Mouse (Mus musculus) intestine, embryonic 16.5 days (tissue): ENCODE results near the gene Nme9. TPM values are rescaled to one million over a fixed set of nuclear protein-coding genes. Genes with fewer than 3 reads are reported as not detected.

Experiments used
- ATAC-seq: fragments of 200-750 bp; cut with Nextera tagmentation; 2 replicates; pipeline ENCODE4 v1.8.0; 2017; ENCODE audit warnings: moderate TSS enrichment, moderate library complexity
- H3K27ac ChIP-seq: fragments of 300-500 bp; sonication (generic); 2 replicates; pipeline ENCODE4 v1.5.1; 2014; ENCODE audit warnings: mild to moderate bottlenecking, low read length
- H3K27me3 ChIP-seq: fragments of 300-500 bp; sonication (generic); replicated peaks from 2 replicates; pipeline ENCODE4 v1.6.1; 2014; ENCODE audit warnings: low read length, control low read depth, mixed read lengths; ENCODE audit not compliant: control insufficient read depth, insufficient read depth
- H3K36me3 ChIP-seq: fragments of 300-500 bp; sonication (generic); 2 replicates; pipeline ENCODE4 v1.6.1; 2014; ENCODE audit warnings: low read length, control low read depth; ENCODE audit not compliant: control insufficient read depth, insufficient read depth
- H3K4me1 ChIP-seq: fragments of 300-500 bp; sonication (generic); 2 replicates; pipeline ENCODE4 v1.6.1; 2014; ENCODE audit warnings: low read length, control low read depth, mixed read lengths; ENCODE audit not compliant: control insufficient read depth, insufficient read depth
- H3K4me2 ChIP-seq: fragments of 300-500 bp; sonication (generic); 2 replicates; pipeline ENCODE4 v1.6.1; 2014; ENCODE audit warnings: low read depth, low read length, control low read depth
- H3K4me3 ChIP-seq: fragments of 300-500 bp; sonication (generic); 2 replicates; pipeline ENCODE4 v1.5.1; 2014; ENCODE audit warnings: mild to moderate bottlenecking, low read length
- H3K9ac ChIP-seq: fragments of 300-500 bp; sonication (generic); 2 replicates; pipeline ENCODE4 v1.6.1; 2014; ENCODE audit warnings: low read depth, low read length
- H3K9me3 ChIP-seq: fragments of 300-500 bp; sonication (generic); 2 replicates; pipeline ENCODE4 v1.6.1; 2016; ENCODE audit warnings: low read length, control low read depth; ENCODE audit not compliant: control insufficient read depth
- WGBS: fragments of 180-500 bp; shearing (Covaris S2); extraction: QIAGEN DNeasy Blood & Tissue Kit; methylation state at CpG from one replicate; pipeline ENCODE4 v1.1.7; 2014; 5-methylcytosine and 5-hydroxymethylcytosine counted together
- polyA plus RNA-seq: library from polyadenylated mRNA; unstranded; fragments of >200 nt; fragmentation: Nextera tagmentation; extraction: Ambion mirVana; gene quantifications from 2 replicates; pipeline ENCODE4 v1.2.1, GENCODE M21; 2015

Nme9 gene
- polyA plus RNA-seq, 1 experiment from 2014 or later: 0.73 TPM

DNA sequence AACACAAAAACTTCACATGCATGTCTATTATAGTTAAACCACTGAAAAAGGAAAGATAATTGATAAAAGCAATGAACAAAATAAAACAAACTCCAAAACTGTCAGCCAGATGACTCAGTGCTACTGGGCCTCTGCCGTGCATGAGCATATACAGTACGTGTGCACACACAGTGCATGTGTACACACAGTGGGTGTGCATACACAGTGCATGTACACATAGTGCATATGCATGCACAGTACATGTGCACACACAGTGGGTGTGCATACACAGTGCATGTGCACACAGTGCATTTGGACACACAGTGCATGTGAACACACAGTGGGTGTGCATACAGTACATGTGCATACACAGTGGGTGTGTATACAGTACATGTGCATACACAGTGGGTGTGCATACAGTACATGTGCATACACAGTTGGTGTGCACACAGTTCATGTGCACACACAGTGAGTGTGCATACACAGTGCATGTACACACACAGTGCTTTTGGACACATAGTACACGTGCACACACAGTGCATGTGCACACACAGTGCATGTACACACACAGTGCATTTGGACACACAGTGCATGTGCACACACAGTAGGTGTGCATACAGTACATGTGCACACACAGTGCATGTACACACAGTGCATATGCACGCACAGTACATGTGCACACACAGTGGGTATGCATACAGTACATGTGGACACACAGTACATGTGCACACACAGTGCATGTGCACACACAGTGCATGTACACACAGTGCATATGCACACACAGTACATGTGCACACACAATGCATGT, 9.4 kb upstream of the Nme9 start:
- H3K4me1 ChIP-seq: peaks cover 6% of the 10 kb centered on the region; the same call in 1 of the 2 replicates
- H3K4me2 ChIP-seq: no peak overlapping the region
- no peaks in the 10 kb centered on the region for H3K36me3 ChIP-seq
- H3K9me3 ChIP-seq: no peaks in the 10 kb centered on the region
- H3K27me3 ChIP-seq: 0 out of 2 replicates have a peak, but pooled peaks cover 3% of the 10 kb centered on the region
- H3K27ac ChIP-seq: no peak overlapping the region
- 89% methylated on average over 4 of the region's 4 CpGs for WGBS
- ATAC-seq: no peak
- H3K4me3 ChIP-seq: no peak overlapping the region
- H3K9ac ChIP-seq: no peak overlapping the region

DNA sequence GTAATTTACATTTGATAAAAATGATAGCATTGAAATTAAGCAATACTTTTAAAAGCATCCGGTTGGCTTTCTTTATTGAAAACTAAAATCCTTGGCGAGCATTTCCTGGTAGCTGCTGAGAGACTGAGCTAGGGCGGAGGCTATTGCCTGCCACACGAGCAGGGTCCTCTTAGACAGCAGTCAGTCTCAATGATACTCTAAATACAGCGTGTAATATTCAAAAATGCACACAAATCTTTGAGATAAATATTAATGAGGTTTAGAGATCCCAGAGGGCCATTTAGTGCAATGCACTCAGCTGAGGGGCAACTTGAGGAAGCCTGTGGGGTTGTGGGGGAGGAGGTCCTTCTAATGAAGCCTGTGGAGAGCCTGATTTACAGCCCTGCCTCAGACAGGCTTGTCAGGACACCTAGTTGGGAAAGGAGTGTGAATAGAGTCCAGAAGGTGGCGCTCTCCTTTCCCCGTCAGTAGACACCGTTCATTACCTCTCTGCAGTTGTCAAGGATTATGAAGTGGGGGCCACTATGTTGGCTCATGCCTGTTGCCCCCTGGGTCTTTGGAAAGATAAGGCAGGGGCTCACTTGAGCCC, 6.6 kb upstream of the Nme9 start:
- H3K27ac ChIP-seq: no peak overlapping the region
- WGBS: 34% methylated on average over 8 of the region's 8 CpGs
- no peak for ATAC-seq
- H3K4me1 ChIP-seq: no peaks in the 10 kb centered on the region
- no peaks in the 10 kb centered on the region for H3K27me3 ChIP-seq
- no peak overlapping the region for H3K9ac ChIP-seq
- no peak overlapping the region for H3K4me3 ChIP-seq
- H3K36me3 ChIP-seq: no peaks in the 10 kb centered on the region
- no peaks in the 10 kb centered on the region for H3K9me3 ChIP-seq
- H3K4me2 ChIP-seq: no peak overlapping the region

DNA sequence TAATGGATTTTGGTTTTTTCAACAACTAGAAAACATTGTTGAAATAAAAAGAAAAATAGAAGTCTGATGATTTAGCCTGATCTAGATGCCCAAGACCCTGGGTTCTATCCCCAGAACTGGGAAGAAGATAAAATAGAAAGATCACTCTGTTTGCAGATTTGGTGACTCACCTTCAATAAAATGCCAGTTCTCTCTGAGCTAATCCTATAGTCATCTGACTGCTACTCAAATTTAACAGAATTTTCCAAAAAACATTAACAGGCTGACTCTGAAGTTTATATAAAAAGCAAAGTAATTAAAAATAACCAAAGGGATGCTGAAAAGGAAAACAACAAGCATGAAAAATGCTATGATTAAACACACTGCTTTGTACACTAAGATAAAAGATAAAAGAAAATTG, 5.0 kb upstream of the Nme9 start:
- Histone ChIP-seq H3K27ac (no peak overlapping the region), H3K27me3 (peaks cover 4% of the 10 kb centered on the region; the same call in 1 of the 2 replicates), H3K4me3 (no peak overlapping the region), H3K9ac (no peak overlapping the region), H3K4me2 (no peak overlapping the region), H3K9me3 (no peaks in the 10 kb centered on the region), H3K4me1 (peaks cover 2% of the 10 kb centered on the region; the same call in 1 of the 2 replicates), H3K36me3 (no peaks in the 10 kb centered on the region)
- no peak for ATAC-seq

DNA sequence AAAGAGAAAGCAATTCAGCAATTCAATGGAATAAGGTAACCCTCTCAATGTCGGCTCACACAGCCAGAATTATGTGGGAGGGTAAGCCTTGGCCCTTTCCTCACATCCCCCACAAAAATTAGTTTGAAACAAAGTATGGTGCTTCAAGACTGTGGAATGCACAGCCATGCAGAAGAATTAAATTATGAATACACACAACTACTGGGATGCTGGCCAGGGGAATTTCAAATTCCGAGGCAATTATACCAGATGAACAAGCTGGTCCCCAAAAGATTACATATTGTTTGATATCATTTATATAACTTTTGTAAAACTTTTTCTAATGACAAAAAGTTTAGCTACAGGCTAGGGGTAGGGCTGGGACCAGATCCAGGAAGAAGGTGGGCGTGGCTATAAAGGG, 4.0 kb upstream of the Nme9 start:
- Histone ChIP-seq H3K27me3 (peaks cover 9% of the 10 kb centered on the region; the same call in 1 of the 2 replicates), H3K9me3 (no peaks in the 10 kb centered on the region), H3K4me3 (no peak overlapping the region), H3K4me2 (no peak overlapping the region), H3K4me1 (peaks cover 3% of the 10 kb centered on the region; the same call in 1 of the 2 replicates), H3K36me3 (no peaks in the 10 kb centered on the region), H3K9ac (no peak overlapping the region), H3K27ac (no peak overlapping the region)
- no peak for ATAC-seq
- 59% methylated on average over 3 of the region's 3 CpGs for WGBS

DNA sequence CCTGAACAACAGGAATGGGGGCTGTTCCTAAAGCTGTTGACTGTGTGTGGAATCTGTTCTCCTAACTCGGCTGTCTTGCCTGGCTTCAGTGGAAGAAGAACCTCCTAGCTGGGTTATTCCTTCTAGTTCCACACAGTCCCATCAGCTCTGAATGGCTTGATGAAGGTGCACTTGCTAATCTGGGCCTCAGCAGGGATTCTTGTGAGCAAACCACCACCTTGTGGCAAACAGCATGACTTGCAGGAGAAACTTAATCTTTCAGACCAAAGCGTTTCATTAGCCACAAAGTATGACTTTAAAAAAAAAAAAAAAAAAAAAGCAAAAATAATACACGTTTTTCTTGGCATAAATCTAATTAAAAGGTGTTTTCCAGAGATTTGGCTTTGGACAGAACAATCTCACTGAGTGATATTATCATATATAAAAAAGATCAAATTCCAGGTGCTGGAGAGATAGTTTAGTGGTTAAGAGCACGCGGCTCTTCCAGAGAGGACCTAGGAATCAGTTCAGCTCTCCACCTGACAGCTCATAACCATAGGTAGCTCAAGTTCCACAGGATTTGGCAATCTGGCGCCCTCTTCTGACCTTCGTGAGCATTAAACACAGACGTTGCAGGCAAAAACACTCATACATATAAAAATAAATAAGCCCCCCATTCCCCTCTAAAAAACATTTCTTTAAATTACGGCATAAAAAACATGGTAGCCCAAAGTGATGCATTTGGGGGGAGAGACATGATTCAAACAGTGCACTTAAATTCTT, 1.2 kb upstream of the Nme9 start:
- Histone ChIP-seq H3K4me1 (peaks cover 3% of the 10 kb centered on the region; the same call in 1 of the 2 replicates), H3K27ac (no peak overlapping the region), H3K9me3 (no peaks in the 10 kb centered on the region), H3K27me3 (peaks cover 9% of the 10 kb centered on the region; the same call in 1 of the 2 replicates), H3K4me2 (no peak overlapping the region), H3K36me3 (no peaks in the 10 kb centered on the region), H3K9ac (no peak overlapping the region), H3K4me3 (no peak overlapping the region)
- WGBS: 42% methylated on average over 9 of the region's 9 CpGs
- ATAC-seq: 0 out of 2 replicates have a peak, but pooled peaks have one; percentile 41

DNA sequence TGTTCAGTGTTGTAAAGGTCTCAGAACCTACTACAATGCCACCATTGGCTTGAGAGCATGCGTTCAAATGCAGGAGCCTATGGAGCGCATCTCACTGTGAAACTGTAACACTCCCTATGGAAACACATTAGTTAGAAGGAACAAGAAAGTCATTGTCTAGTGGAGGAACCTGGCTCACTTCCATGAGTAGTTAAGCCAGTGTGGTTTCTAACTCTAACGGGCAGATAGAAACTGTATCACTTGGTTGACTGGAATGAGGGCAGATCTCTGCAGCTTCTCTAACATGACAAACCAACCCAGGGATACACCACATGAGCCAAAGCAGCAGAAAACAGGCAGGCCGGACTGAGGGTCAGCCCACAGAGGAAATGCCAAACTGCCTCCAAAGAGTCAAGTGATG, 2.9 kb downstream of the Nme9 start:
- no peak overlapping the region for H3K9ac ChIP-seq
- H3K4me3 ChIP-seq: no peak overlapping the region
- no peak overlapping the region for H3K4me2 ChIP-seq
- no peaks in the 10 kb centered on the region for H3K36me3 ChIP-seq
- no peak overlapping the region for H3K27ac ChIP-seq
- no peaks in the 10 kb centered on the region for H3K9me3 ChIP-seq
- H3K4me1 ChIP-seq: peaks cover 3% of the 10 kb centered on the region; the same call in 1 of the 2 replicates
- 83% methylated on average over 4 of the region's 4 CpGs for WGBS
- no peak for ATAC-seq
- H3K27me3 ChIP-seq: peaks cover 13% of the 10 kb centered on the region; the same call in 1 of the 2 replicates

DNA sequence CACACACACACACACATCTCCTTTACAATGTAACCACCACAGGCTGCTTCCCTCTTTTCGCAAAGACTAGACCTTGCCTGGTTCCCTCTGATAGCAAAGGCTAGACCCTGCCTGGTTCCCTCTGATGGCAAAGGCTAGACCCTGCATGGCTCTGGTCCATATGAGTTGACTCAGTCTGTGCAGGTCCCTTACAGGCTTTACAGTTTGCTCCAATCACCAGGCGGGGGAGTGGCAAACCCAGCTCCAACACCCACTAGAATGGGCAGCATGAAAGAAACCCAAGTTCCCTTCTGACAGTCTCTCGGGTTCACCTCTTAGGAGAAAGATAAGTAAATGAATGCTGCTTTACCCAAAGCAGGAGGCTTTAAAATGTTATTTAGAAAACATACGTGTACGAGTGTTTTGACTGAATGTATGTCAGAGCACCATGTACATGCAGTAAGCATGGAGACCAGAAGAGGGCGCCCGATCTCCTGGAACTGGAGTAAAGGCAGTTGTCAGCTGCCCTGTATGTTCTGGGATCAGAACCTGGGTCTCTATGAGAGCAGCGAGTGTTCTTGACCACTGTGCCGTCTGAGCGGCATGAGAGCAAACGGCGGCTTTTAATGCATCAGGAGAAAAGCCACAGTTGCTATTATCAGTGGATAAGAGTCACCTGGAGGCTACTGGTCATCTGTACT, 7.4 kb downstream of the Nme9 start:
- H3K4me2 ChIP-seq: no peak overlapping the region
- H3K27ac ChIP-seq: no peak overlapping the region
- no peaks in the 10 kb centered on the region for H3K9me3 ChIP-seq
- ATAC-seq: peak; percentile 38; the same call in 1 of the 2 replicates
- no peak overlapping the region for H3K9ac ChIP-seq
- WGBS: 38% methylated on average over 12 of the region's 12 CpGs
- H3K4me1 ChIP-seq: no peaks in the 10 kb centered on the region
- no peaks in the 10 kb centered on the region for H3K36me3 ChIP-seq
- no peak overlapping the region for H3K4me3 ChIP-seq
- H3K27me3 ChIP-seq: 0 out of 2 replicates have a peak, but pooled peaks cover 4% of the 10 kb centered on the region

DNA sequence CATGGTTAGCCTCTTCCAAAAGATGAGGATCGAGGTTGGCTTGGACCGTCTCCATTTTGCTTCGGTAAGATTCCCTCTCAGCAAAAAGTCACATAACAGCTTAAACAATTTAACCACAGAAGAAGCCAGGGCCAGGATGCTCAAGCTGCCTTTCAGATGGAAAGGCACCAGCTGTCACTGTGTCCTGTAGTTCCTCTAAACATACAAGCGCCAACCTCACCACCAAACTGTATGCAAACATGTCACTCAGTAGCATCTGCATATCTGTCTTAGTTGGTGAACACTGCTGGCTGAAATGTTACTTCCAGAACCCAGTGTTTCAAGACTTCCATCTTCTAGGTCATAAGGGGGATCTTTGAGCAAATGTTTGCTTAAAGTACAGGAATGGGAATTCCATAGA, 8.5 kb downstream of the Nme9 start:
- no peak for ATAC-seq
- H3K9me3 ChIP-seq: no peaks in the 10 kb centered on the region
- H3K27ac ChIP-seq: no peak overlapping the region
- H3K4me1 ChIP-seq: no peaks in the 10 kb centered on the region
- H3K36me3 ChIP-seq: no peaks in the 10 kb centered on the region
- H3K4me3 ChIP-seq: no peak overlapping the region
- 84% methylated on average over 4 of the region's 4 CpGs for WGBS
- no peak overlapping the region for H3K9ac ChIP-seq
- H3K4me2 ChIP-seq: no peak overlapping the region
- 0 out of 2 replicates have a peak, but pooled peaks cover 4% of the 10 kb centered on the region for H3K27me3 ChIP-seq

DNA sequence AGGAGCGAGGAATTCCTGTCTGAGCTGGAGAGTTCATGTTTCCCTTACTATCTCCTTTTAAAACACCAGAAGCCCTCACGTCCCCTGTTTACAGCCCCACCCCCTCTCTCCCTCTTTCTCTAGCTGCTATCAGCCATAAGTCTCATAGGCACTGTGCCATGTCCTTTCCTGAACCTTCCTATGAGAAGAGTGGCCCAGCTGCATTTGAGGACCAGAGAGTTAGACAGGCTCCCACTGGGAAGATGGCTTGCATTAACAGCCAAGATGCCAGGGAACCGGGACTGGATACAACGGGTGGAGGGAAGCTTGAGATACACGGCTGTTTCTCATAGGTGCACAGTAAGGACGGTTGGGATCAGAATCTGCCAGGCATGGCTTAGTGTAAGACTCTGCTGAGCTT, 13.6 kb downstream of the Nme9 start:
- no peak for ATAC-seq
- Histone ChIP-seq H3K4me1 (no peaks in the 10 kb centered on the region), H3K4me3 (no peak overlapping the region), H3K27me3 (no peaks in the 10 kb centered on the region), H3K9ac (no peak overlapping the region), H3K4me2 (no peak overlapping the region), H3K36me3 (no peaks in the 10 kb centered on the region), H3K9me3 (no peaks in the 10 kb centered on the region), H3K27ac (no peak overlapping the region)
- 79% methylated on average over 6 of the region's 6 CpGs for WGBS
